Mouse (Mus musculus): Measurements from ENCODE around the gene Prc1. TPM values are rescaled to one million over a fixed set of nuclear protein-coding genes. Genes with fewer than 3 reads are reported as not detected.

The Prc1 gene
- polyA plus RNA-seq, 1 experiment from 2014 or later = 108 TPM

- WGBS = 82% methylated on average over 9 of the region's 10 CpGs
- H3K27me3 ChIP-seq (replicated peaks; ENCODE audit: control insufficient read depth, insufficient read depth, low read length) = no peaks in the 10 kb centered on the region
- H3K4me2 ChIP-seq (ENCODE audit: low read depth, low read length) = no peak overlapping the region
- peaks cover 83% of the 10 kb centered on the region for H3K36me3 ChIP-seq (ENCODE audit: control insufficient read depth, insufficient read depth, low read length)
- H3K9ac ChIP-seq (ENCODE audit: low read depth, low read length) = no peak overlapping the region
- ATAC-seq (ENCODE audit: low read depth) = no peak
- peaks cover 3% of the 10 kb centered on the region for H3K9me3 ChIP-seq (ENCODE audit: control insufficient read depth, low read length)
- peak; percentile 19 for DNase-seq (ENCODE audit: low spot score)
- H3K4me3 ChIP-seq (ENCODE audit: low read depth, low read length) = no peak overlapping the region
- H3K27ac ChIP-seq (replicated peaks; ENCODE audit: low read depth, low read length) = no peak overlapping the region
- H3K4me1 ChIP-seq (ENCODE audit: control insufficient read depth, insufficient read depth, low read length) = no peaks in the 10 kb centered on the region
Measured at GRCm38 (mm10) chr7:80280032-80280431, 14.2 kb upstream of the Prc1 start.

GRCm38 (mm10) chr7:80280998-80281397, 13.3 kb upstream of the Prc1 start:
- Histone ChIP-seq H3K4me1 (ENCODE audit: control insufficient read depth, insufficient read depth, low read length) (no peaks in the 10 kb centered on the region), H3K27me3 (replicated peaks; ENCODE audit: control insufficient read depth, insufficient read depth, low read length) (no peaks in the 10 kb centered on the region), H3K4me2 (ENCODE audit: low read depth, low read length) (no peak overlapping the region), H3K36me3 (ENCODE audit: control insufficient read depth, insufficient read depth, low read length) (peaks cover 85% of the 10 kb centered on the region), H3K4me3 (ENCODE audit: low read depth, low read length) (no peak overlapping the region), H3K27ac (replicated peaks; ENCODE audit: low read depth, low read length) (no peak overlapping the region), H3K9ac (ENCODE audit: low read depth, low read length) (no peak overlapping the region), H3K9me3 (ENCODE audit: control insufficient read depth, low read length) (no peaks in the 10 kb centered on the region)
- no peak for ATAC-seq (ENCODE audit: low read depth)
- WGBS = 86% methylated on average over 2 of the region's 2 CpGs
- DNase-seq (ENCODE audit: low spot score) = no peak

GRCm38 (mm10) chr7:80281646-80282045, 12.6 kb upstream of the Prc1 start:
- no peak overlapping the region for H3K9ac ChIP-seq (ENCODE audit: low read depth, low read length)
- no peak overlapping the region for H3K4me3 ChIP-seq (ENCODE audit: low read depth, low read length)
- H3K36me3 ChIP-seq (ENCODE audit: control insufficient read depth, insufficient read depth, low read length) = peaks cover 84% of the 10 kb centered on the region
- no peaks in the 10 kb centered on the region for H3K4me1 ChIP-seq (ENCODE audit: control insufficient read depth, insufficient read depth, low read length)
- H3K27ac ChIP-seq (replicated peaks; ENCODE audit: low read depth, low read length) = no peak overlapping the region
- ATAC-seq (ENCODE audit: low read depth) (no peak), DNase-seq (ENCODE audit: low spot score) (no peak)
- H3K4me2 ChIP-seq (ENCODE audit: low read depth, low read length) = no peak overlapping the region
- WGBS = 87% methylated on average over 3 of the region's 3 CpGs
- no peaks in the 10 kb centered on the region for H3K27me3 ChIP-seq (replicated peaks; ENCODE audit: control insufficient read depth, insufficient read depth, low read length)
- no peaks in the 10 kb centered on the region for H3K9me3 ChIP-seq (ENCODE audit: control insufficient read depth, low read length)

- Histone ChIP-seq H3K36me3 (ENCODE audit: control insufficient read depth, insufficient read depth, low read length) (peaks cover 85% of the 10 kb centered on the region), H3K4me3 (ENCODE audit: low read depth, low read length) (no peak overlapping the region), H3K4me1 (ENCODE audit: control insufficient read depth, insufficient read depth, low read length) (no peaks in the 10 kb centered on the region), H3K27ac (replicated peaks; ENCODE audit: low read depth, low read length) (no peak overlapping the region), H3K9ac (ENCODE audit: low read depth, low read length) (no peak overlapping the region), H3K9me3 (ENCODE audit: control insufficient read depth, low read length) (no peaks in the 10 kb centered on the region), H3K27me3 (replicated peaks; ENCODE audit: control insufficient read depth, insufficient read depth, low read length) (no peaks in the 10 kb centered on the region), H3K4me2 (ENCODE audit: low read depth, low read length) (no peak overlapping the region)
- WGBS = 86% methylated on average over 3 of the region's 3 CpGs
- ATAC-seq (ENCODE audit: low read depth) (no peak), DNase-seq (ENCODE audit: low spot score) (no peak)
Measured at GRCm38 (mm10) chr7:80283226-80283918, 10.9 kb upstream of the Prc1 start.

GRCm38 (mm10) chr7:80284391-80284790, 9.9 kb upstream of the Prc1 start:
- Histone ChIP-seq H3K4me3 (ENCODE audit: low read depth, low read length) (no peak overlapping the region), H3K36me3 (ENCODE audit: control insufficient read depth, insufficient read depth, low read length) (peaks cover 75% of the 10 kb centered on the region), H3K4me2 (ENCODE audit: low read depth, low read length) (no peak overlapping the region), H3K27me3 (replicated peaks; ENCODE audit: control insufficient read depth, insufficient read depth, low read length) (no peaks in the 10 kb centered on the region), H3K9ac (ENCODE audit: low read depth, low read length) (no peak overlapping the region), H3K9me3 (ENCODE audit: control insufficient read depth, low read length) (no peaks in the 10 kb centered on the region), H3K27ac (replicated peaks; ENCODE audit: low read depth, low read length) (no peak overlapping the region), H3K4me1 (ENCODE audit: control insufficient read depth, insufficient read depth, low read length) (no peaks in the 10 kb centered on the region)
- ATAC-seq (ENCODE audit: low read depth) (no peak), DNase-seq (ENCODE audit: low spot score) (no peak)
- WGBS = 93% methylated on average over 5 of the region's 5 CpGs

GRCm38 (mm10) chr7:80285725-80286124, 8.5 kb upstream of the Prc1 start:
- H3K27ac ChIP-seq (replicated peaks; ENCODE audit: low read depth, low read length) = no peak overlapping the region
- H3K9ac ChIP-seq (ENCODE audit: low read depth, low read length) = no peak overlapping the region
- H3K27me3 ChIP-seq (replicated peaks; ENCODE audit: control insufficient read depth, insufficient read depth, low read length) = no peaks in the 10 kb centered on the region
- ATAC-seq (ENCODE audit: low read depth) (no peak), DNase-seq (ENCODE audit: low spot score) (no peak)
- peaks cover 65% of the 10 kb centered on the region for H3K36me3 ChIP-seq (ENCODE audit: control insufficient read depth, insufficient read depth, low read length)
- no peaks in the 10 kb centered on the region for H3K4me1 ChIP-seq (ENCODE audit: control insufficient read depth, insufficient read depth, low read length)
- H3K4me3 ChIP-seq (ENCODE audit: low read depth, low read length) = no peak overlapping the region
- no peak overlapping the region for H3K4me2 ChIP-seq (ENCODE audit: low read depth, low read length)
- 94% methylated on average over 6 of the region's 6 CpGs for WGBS
- H3K9me3 ChIP-seq (ENCODE audit: control insufficient read depth, low read length) = no peaks in the 10 kb centered on the region

- no peak for ATAC-seq (ENCODE audit: low read depth)
- Histone ChIP-seq H3K27ac (replicated peaks; ENCODE audit: low read depth, low read length) (no peak overlapping the region), H3K9ac (ENCODE audit: low read depth, low read length) (no peak overlapping the region), H3K27me3 (replicated peaks; ENCODE audit: control insufficient read depth, insufficient read depth, low read length) (no peaks in the 10 kb centered on the region), H3K4me3 (ENCODE audit: low read depth, low read length) (no peak overlapping the region), H3K4me1 (ENCODE audit: control insufficient read depth, insufficient read depth, low read length) (no peaks in the 10 kb centered on the region), H3K4me2 (ENCODE audit: low read depth, low read length) (no peak overlapping the region), H3K36me3 (ENCODE audit: control insufficient read depth, insufficient read depth, low read length) (peaks cover 55% of the 10 kb centered on the region), H3K9me3 (ENCODE audit: control insufficient read depth, low read length) (no peaks in the 10 kb centered on the region)
- 74% methylated on average over 10 of the region's 10 CpGs for WGBS
- DNase-seq (ENCODE audit: low spot score) = no peak
Measured at GRCm38 (mm10) chr7:80287736-80288135, 6.5 kb upstream of the Prc1 start.

- ATAC-seq (ENCODE audit: low read depth) = peak; percentile 66
- Histone ChIP-seq H3K9ac (ENCODE audit: low read depth, low read length) (peak overlapping the region; percentile 82), H3K4me3 (ENCODE audit: low read depth, low read length) (peak overlapping the region; percentile 84), H3K27me3 (replicated peaks; ENCODE audit: control insufficient read depth, insufficient read depth, low read length) (no peaks in the 10 kb centered on the region), H3K27ac (replicated peaks; ENCODE audit: low read depth, low read length) (peak overlapping the region; percentile 79), H3K9me3 (ENCODE audit: control insufficient read depth, low read length) (no peaks in the 10 kb centered on the region), H3K4me2 (ENCODE audit: low read depth, low read length) (peak overlapping the region; percentile 69), H3K36me3 (ENCODE audit: control insufficient read depth, insufficient read depth, low read length) (no peaks in the 10 kb centered on the region; the same call in 1 of the 2 replicates), H3K4me1 (ENCODE audit: control insufficient read depth, insufficient read depth, low read length) (peaks cover 5% of the 10 kb centered on the region)
- 8% methylated on average over 37 of the region's 37 CpGs for WGBS
- peak; percentile 57 for DNase-seq (ENCODE audit: low spot score)
Measured at GRCm38 (mm10) chr7:80294764-80295648, 756 bp downstream of the Prc1 start.
